Mouse (Mus musculus): Measurements from ENCODE around the gene Nsun3. TPM values are rescaled to one million over a fixed set of nuclear protein-coding genes. Genes with fewer than 3 reads are reported as not detected.

The Nsun3 gene
- polyA plus RNA-seq, 1 experiment: 1.8 TPM

- Histone ChIP-seq H3K79me3 (ENCODE audit: low read depth) (no peaks in the 10 kb centered on the region), H3K79me2 (ENCODE audit: control insufficient read depth, insufficient read depth) (no peaks in the 10 kb centered on the region), H3K36me3 (ENCODE audit: control insufficient read depth, insufficient read depth) (no peaks in the 10 kb centered on the region), H3K4me3 (ENCODE audit: insufficient read depth, poor library complexity, severe bottlenecking) (no peak overlapping the region), H3K27me3 (ENCODE audit: control insufficient read depth, insufficient read depth, insufficient read length) (no peaks in the 10 kb centered on the region), H3ac (ENCODE audit: control insufficient read depth, insufficient read length, low read depth) (no peak overlapping the region)
- no peak for TF ChIP-seq MYOG (IDR thresholded peaks at IDR 0.05; ENCODE audit: control insufficient read depth, extremely low read depth, insufficient read length)
- TF ChIP-seq MAX (IDR thresholded peaks at IDR 0.05): no peak
- TF ChIP-seq FOSL1 (IDR thresholded peaks at IDR 0.05; ENCODE audit: insufficient read depth, low read length, poor library complexity, severe bottlenecking): no peak
- TF ChIP-seq MYOD1 (IDR thresholded peaks at IDR 0.05; ENCODE audit: control insufficient read depth, insufficient read length, low read depth): no peak
- no peak for TF ChIP-seq USF1 (IDR thresholded peaks at IDR 0.05; ENCODE audit: low read depth)
- no peak for TF ChIP-seq CEBPB (IDR thresholded peaks at IDR 0.05; ENCODE audit: low read depth)
- TF ChIP-seq CTCF (IDR thresholded peaks at IDR 0.05; ENCODE audit: control insufficient read depth, insufficient read depth, insufficient read length): no peak
These were observed 96.2 kb downstream of the Nsun3 start for GRCm38 (mm10) chr16:62690436-62690835.

GRCm38 (mm10) chr16:62686073-62686472 lies 100.5 kb downstream of the Nsun3 start:
- TF ChIP-seq FOSL1 (IDR thresholded peaks at IDR 0.05; ENCODE audit: insufficient read depth, low read length, poor library complexity, severe bottlenecking) (no peak), MYOG (IDR thresholded peaks at IDR 0.05; ENCODE audit: control insufficient read depth, extremely low read depth, insufficient read length) (no peak), MYOD1 (IDR thresholded peaks at IDR 0.05; ENCODE audit: control insufficient read depth, insufficient read length, low read depth) (no peak), CEBPB (IDR thresholded peaks at IDR 0.05; ENCODE audit: low read depth) (no peak), MAX (IDR thresholded peaks at IDR 0.05) (no peak), CTCF (IDR thresholded peaks at IDR 0.05; ENCODE audit: control insufficient read depth, insufficient read depth, insufficient read length) (no peak), USF1 (IDR thresholded peaks at IDR 0.05; ENCODE audit: low read depth) (no peak)
- no peaks in the 10 kb centered on the region for H3K79me2 ChIP-seq (ENCODE audit: control insufficient read depth, insufficient read depth)
- H3K27me3 ChIP-seq (ENCODE audit: control insufficient read depth, insufficient read depth, insufficient read length): no peaks in the 10 kb centered on the region
- H3K79me3 ChIP-seq (ENCODE audit: low read depth): no peaks in the 10 kb centered on the region
- H3K4me3 ChIP-seq (ENCODE audit: insufficient read depth, poor library complexity, severe bottlenecking): no peak overlapping the region
- no peak overlapping the region for H3ac ChIP-seq (ENCODE audit: control insufficient read depth, insufficient read length, low read depth)
- no peaks in the 10 kb centered on the region for H3K36me3 ChIP-seq (ENCODE audit: control insufficient read depth, insufficient read depth)

- H3K79me2 ChIP-seq (ENCODE audit: control insufficient read depth, insufficient read depth): no peaks in the 10 kb centered on the region
- no peak overlapping the region for H3K4me3 ChIP-seq (ENCODE audit: insufficient read depth, poor library complexity, severe bottlenecking)
- no peaks in the 10 kb centered on the region for H3K36me3 ChIP-seq (ENCODE audit: control insufficient read depth, insufficient read depth)
- TF ChIP-seq CTCF (IDR thresholded peaks at IDR 0.05; ENCODE audit: control insufficient read depth, insufficient read depth, insufficient read length) (no peak), MYOD1 (IDR thresholded peaks at IDR 0.05; ENCODE audit: control insufficient read depth, insufficient read length, low read depth) (no peak), USF1 (IDR thresholded peaks at IDR 0.05; ENCODE audit: low read depth) (no peak), FOSL1 (IDR thresholded peaks at IDR 0.05; ENCODE audit: insufficient read depth, low read length, poor library complexity, severe bottlenecking) (no peak), MYOG (IDR thresholded peaks at IDR 0.05; ENCODE audit: control insufficient read depth, extremely low read depth, insufficient read length) (no peak), CEBPB (IDR thresholded peaks at IDR 0.05; ENCODE audit: low read depth) (no peak), MAX (IDR thresholded peaks at IDR 0.05) (no peak)
- H3ac ChIP-seq (ENCODE audit: control insufficient read depth, insufficient read length, low read depth): no peak overlapping the region
- no peaks in the 10 kb centered on the region for H3K79me3 ChIP-seq (ENCODE audit: low read depth)
- H3K27me3 ChIP-seq (ENCODE audit: control insufficient read depth, insufficient read depth, insufficient read length): no peaks in the 10 kb centered on the region
These were observed 101.1 kb downstream of the Nsun3 start for GRCm38 (mm10) chr16:62685494-62685893.

Small RNA genes lying within 50 kb of the gene (microRNA-seq; reads per million reads assigned to microRNA genes)
- not detected for gene Gm25986 (ENCODE audit: borderline microRNAs expressed)

Other genes starting within 250 kb of the Nsun3 start
- gene Stx19, start 27.9 kb upstream of the Nsun3 start, polyA plus RNA-seq (2012; fragmentation: generic; extraction: Trizol): 0.01 TPM
- gene Arl13b, start 60.2 kb upstream of the Nsun3 start, polyA plus RNA-seq (2012; fragmentation: generic; extraction: Trizol): 4.4 TPM
- gene Pros1, start 67.5 kb upstream of the Nsun3 start, polyA plus RNA-seq (2012; fragmentation: generic; extraction: Trizol): 6.6 TPM

Measured in C2C12 (cell line).